Mouse (Mus musculus): ENCODE data around the gene Ppp1r12b. TPM values are rescaled to one million over a fixed set of nuclear protein-coding genes. Genes with fewer than 3 reads are reported as not detected.

Ppp1r12b gene
- polyA plus RNA-seq, 1 experiment from 2014 or later: 15.2 TPM

DNA sequence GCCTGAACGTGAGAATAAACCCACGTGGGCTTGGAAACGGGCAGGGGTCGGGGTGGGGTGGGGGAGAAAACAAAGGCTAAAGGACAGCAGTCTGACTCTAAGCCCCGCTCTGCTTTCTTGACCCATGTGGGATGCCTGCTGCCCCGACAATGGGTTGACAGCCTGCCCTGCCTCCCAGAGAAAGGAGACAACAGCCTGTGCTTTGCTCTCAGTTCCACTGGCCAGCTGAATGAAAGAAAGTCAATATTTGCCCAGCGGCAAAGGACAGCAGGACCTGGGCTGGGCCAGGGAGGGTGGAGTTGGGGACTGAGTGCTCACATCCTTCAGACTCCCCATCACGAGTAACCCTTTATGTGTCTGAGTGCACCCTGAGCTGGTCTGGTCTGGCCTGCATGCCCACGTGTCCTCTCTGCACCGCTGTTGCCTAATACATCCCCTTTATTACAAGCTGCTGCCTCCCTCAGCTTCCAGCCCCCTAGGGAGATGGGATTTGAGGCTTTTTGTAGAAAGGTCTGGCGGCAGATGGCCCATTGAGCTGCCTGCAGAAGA is 242.2 kb downstream of the Ppp1r12b start:
- Histone ChIP-seq H3K4me3 (no peak overlapping the region), H3K4me1 (peaks cover 16% of the 10 kb centered on the region), H3K9me3 (no peaks in the 10 kb centered on the region), H3K27me3 (ENCODE audit: insufficient read depth, poor library complexity, severe bottlenecking) (peaks cover 78% of the 10 kb centered on the region), H3K27ac (0 out of 2 replicates have a peak overlapping the region, but pooled peaks have one; percentile 12), H3K36me3 (no peaks in the 10 kb centered on the region)
- 31% methylated on average over 11 of the region's 11 CpGs for WGBS
- no peak for DNase-seq (ENCODE audit: low spot score)

DNA sequence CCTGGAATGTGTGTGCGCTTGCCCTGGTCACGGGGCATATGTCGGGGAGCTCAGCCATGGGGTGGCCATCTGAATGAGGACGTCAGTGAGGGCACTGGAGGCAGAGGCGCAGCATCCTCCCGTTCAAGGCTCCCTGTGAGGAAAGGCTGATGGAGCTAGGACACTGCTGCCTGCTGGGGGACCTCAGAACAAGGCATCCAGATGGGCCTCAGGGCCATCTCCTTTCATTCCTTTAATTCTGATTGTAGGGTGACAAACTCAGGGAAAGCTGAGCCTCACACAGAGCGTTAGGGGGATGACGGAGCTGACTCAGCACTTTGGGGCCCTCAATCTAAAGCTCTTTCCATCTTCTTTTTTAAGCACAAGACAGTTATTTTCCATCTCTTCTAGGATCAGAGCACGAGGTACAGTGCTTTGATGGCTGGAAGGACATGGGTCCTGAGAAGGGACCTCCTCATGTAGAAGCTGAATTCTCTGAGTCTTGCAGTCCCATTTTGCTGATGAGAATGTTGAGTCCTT is 242.9 kb downstream of the Ppp1r12b start:
- WGBS: 78% methylated on average over 9 of the region's 9 CpGs
- H3K9me3 ChIP-seq: no peaks in the 10 kb centered on the region
- no peak for DNase-seq (ENCODE audit: low spot score)
- H3K27ac ChIP-seq: no peak overlapping the region
- peaks cover 21% of the 10 kb centered on the region for H3K4me1 ChIP-seq
- H3K36me3 ChIP-seq: no peaks in the 10 kb centered on the region
- no peak overlapping the region for H3K4me3 ChIP-seq
- H3K27me3 ChIP-seq (ENCODE audit: insufficient read depth, poor library complexity, severe bottlenecking): peaks cover 78% of the 10 kb centered on the region

DNA sequence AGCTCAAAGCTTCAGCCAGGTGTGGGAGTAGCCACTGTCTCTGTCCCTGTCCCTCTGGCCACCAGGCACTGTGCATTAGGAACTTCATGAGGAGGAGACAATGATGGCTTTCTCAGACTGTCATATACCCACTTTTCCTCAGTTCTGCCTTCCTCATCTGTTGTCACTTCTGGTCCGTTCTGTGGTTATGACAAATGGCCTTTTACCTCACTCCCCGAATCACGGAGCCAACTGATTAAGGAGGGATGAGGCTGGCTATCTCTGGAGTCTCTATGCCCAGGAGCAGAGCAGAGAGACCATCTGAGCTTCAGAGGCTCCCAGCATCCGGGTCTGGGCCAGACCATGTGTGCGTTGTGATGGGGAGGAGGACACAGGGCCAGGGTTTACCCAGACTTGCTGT is 244.1 kb downstream of the Ppp1r12b start:
- Histone ChIP-seq H3K36me3 (no peaks in the 10 kb centered on the region), H3K27ac (no peak overlapping the region), H3K4me3 (no peak overlapping the region), H3K27me3 (ENCODE audit: insufficient read depth, poor library complexity, severe bottlenecking) (peaks cover 89% of the 10 kb centered on the region), H3K9me3 (no peaks in the 10 kb centered on the region), H3K4me1 (peaks cover 21% of the 10 kb centered on the region)
- WGBS: 74% methylated on average over 5 of the region's 5 CpGs
- no peak for DNase-seq (ENCODE audit: low spot score)

DNA sequence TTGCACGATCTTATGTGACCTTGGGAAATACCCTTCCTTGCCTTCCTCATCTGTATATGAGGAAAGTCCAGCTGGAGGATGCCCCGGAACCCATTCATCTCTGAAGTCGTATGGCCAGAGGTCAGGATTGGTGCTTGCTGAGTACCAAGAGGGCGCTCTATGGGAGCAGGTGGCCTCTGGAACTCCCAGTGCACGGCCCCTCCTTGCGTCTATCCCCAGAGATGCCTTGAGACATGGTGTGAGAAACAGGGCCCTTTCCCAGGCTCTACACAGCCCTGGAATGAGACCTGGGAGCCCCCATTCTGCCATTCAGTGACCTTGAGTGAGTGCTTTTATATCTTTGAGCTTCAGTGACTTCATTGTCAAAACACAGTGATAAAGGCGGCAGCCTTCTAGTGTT is 244.7 kb downstream of the Ppp1r12b start:
- H3K4me1 ChIP-seq: peaks cover 21% of the 10 kb centered on the region
- DNase-seq (ENCODE audit: low spot score): no peak
- 60% methylated on average over 7 of the region's 7 CpGs for WGBS
- no peaks in the 10 kb centered on the region for H3K9me3 ChIP-seq
- H3K36me3 ChIP-seq: no peaks in the 10 kb centered on the region
- H3K27me3 ChIP-seq (ENCODE audit: insufficient read depth, poor library complexity, severe bottlenecking): peaks cover 95% of the 10 kb centered on the region
- H3K4me3 ChIP-seq: no peak overlapping the region
- H3K27ac ChIP-seq: no peak overlapping the region

DNA sequence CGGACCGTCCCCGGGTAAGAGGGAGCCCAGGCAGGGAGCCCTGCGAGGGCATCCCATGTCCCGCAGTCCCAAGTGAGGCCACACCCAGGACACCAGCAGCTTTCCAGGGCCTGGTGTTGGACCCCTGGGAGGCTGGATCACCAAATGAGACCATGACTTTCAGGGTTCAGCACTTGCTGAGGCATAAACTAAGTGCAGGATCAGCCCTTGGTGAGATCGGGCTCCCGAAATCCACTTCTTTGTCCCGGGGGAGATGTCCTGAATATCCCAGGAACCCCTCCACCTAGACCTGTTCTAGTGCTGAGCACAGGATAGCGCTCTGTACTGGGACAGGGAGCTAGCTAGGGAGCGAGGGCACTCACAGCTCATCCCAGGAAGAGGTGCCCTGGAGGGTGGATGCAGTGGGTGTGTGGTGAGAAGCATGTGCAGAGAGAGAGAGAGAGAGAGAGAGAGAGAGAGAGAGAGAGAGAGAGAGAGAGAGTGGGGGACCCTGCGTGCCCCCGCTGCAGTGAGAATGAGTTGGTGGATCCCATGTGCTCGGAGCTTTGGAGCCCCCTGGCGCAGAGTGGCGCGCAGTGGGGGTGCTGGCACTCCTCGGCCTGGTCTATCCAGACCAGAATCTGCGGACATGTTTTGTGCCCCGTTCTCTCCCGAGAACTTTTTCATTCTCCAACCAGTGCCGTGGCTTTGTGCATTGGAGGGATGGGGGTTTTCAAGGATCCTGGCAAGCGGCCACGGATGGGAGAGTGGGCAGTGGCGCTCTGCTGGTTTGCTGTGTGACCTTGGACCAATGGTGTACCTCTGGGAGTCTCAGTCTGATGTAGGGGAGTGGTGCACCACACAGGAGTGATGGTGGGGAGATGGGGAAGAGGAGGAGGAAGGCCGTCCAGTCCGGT is 246.1 kb downstream of the Ppp1r12b start:
- Histone ChIP-seq H3K4me1 (peaks cover 27% of the 10 kb centered on the region), H3K9me3 (no peaks in the 10 kb centered on the region), H3K4me3 (peak overlapping the region; percentile 65), H3K27ac (peak overlapping the region; percentile 54), H3K27me3 (ENCODE audit: insufficient read depth, poor library complexity, severe bottlenecking) (peaks cover 100% of the 10 kb centered on the region), H3K36me3 (no peaks in the 10 kb centered on the region)
- no peak for DNase-seq (ENCODE audit: low spot score)
- 13% methylated on average over 26 of the region's 26 CpGs for WGBS

DNA sequence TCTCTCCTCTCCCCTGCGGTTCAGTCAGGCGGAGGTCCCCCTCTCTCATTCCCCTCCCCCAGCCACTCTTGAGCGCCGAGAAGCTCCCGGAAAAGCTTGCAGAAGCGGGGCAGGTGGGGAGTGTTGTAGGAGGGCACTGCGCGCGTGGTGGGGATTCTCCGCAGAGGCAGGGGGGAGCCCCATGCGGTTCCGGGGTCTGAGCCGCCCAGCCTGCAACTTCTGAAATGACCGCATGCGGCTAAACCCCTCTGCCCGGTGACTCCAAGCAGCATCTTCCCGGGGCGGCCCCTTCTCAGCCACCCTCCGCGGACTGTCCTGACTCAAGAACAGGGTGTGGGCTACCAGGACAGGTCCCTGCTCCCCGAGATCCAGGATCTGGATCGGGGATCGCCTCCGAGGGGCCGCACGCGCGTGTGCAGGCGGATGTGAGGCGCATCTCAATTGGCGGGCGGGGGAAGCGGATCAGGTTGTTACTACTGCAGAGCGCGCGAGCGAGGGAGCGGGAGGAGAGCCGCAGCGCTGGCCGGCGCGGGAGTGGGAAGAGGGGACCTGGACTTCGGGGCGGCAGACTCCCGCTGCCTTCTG is 246.8 kb downstream of the Ppp1r12b start:
- Histone ChIP-seq H3K36me3 (no peaks in the 10 kb centered on the region), H3K4me1 (peaks cover 28% of the 10 kb centered on the region), H3K4me3 (peak overlapping the region; percentile 65), H3K27me3 (ENCODE audit: insufficient read depth, poor library complexity, severe bottlenecking) (peaks cover 100% of the 10 kb centered on the region), H3K9me3 (no peaks in the 10 kb centered on the region), H3K27ac (peak overlapping the region; percentile 54)
- DNase-seq (ENCODE audit: low spot score): no peak
- under 1% methylated on average over 46 of the region's 46 CpGs for WGBS

DNA sequence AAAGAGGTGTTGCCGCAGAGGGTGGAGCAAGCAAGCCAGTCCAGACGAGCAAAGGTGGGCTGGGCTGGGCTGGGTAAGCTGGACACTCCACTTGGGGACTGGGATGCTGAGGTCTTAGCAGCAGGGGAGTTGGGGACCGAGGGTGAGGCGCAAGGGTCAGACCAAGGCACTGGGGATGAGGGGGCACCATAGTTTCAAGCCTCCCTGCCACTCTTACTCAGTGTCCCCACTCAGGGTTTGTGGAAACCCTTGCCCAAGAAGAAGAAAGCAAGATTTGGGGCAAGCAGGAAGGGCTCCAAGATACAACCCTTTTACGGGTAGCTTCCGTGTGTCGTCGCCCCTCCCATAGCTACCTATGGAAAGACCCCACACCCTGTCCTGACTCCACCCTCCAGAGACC is 247.5 kb downstream of the Ppp1r12b start:
- Histone ChIP-seq H3K27ac (no peak overlapping the region), H3K9me3 (no peaks in the 10 kb centered on the region)

DNA sequence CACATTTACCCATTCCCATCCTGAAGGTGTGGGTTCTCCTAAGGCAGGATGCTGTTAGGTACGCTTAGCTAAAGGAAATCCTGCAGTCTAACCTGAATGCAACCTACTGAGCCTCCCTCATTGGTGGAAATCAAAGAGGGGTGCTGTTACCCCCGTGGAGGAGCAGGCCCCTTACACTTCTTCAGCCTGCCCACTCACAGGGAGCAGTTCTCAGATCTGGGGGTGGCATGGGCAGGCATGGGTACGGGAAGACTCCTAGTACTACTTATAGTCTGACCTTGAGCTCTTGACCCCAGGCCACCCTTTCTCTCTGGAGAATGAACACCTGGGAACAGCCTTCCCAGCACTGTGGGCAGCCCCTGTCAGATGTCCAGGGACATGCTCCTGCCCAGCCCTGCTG is 248.2 kb downstream of the Ppp1r12b start:
- Histone ChIP-seq H3K27me3 (ENCODE audit: insufficient read depth, poor library complexity, severe bottlenecking) (peaks cover 91% of the 10 kb centered on the region), H3K27ac (no peak overlapping the region), H3K36me3 (no peaks in the 10 kb centered on the region), H3K9me3 (no peaks in the 10 kb centered on the region), H3K4me3 (no peak overlapping the region), H3K4me1 (peaks cover 40% of the 10 kb centered on the region)
- no peak for DNase-seq (ENCODE audit: low spot score)
- WGBS: 66% methylated on average over 3 of the region's 3 CpGs

More for the DNA sequence above, 247.5 kb downstream of the Ppp1r12b start:
- Histone ChIP-seq H3K4me1 (peaks cover 33% of the 10 kb centered on the region), H3K27me3 (ENCODE audit: insufficient read depth, poor library complexity, severe bottlenecking) (peaks cover 98% of the 10 kb centered on the region), H3K4me3 (peak overlapping the region; percentile 65), H3K36me3 (no peaks in the 10 kb centered on the region)
- WGBS: 14% methylated on average over 8 of the region's 8 CpGs
- DNase-seq (ENCODE audit: low spot score): no peak

DNA sequence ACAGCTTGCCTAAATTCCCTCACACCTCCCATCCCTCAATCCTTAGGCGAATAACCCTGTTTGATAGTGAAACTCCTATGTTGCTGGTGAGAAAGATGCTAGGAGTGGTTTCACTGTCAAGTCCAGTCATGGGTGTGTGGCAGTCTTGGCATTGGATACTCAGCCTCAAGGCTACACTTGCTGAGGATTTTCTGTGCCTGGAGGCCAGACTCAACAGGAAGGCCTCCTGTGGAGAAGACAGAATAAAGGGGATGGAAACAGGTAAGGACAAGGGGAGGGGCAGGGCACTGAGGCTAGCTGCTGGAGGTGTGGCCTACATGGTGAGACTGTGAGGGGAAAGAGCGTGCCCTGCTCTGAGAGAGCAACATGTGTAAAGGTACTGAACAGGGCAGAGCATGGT is 249.2 kb downstream of the Ppp1r12b start:
- WGBS: 52% methylated on average over 2 of the region's 2 CpGs
- Histone ChIP-seq H3K9me3 (no peaks in the 10 kb centered on the region), H3K4me1 (peaks cover 42% of the 10 kb centered on the region), H3K4me3 (no peak overlapping the region), H3K27ac (no peak overlapping the region), H3K27me3 (ENCODE audit: insufficient read depth, poor library complexity, severe bottlenecking) (peaks cover 82% of the 10 kb centered on the region), H3K36me3 (no peaks in the 10 kb centered on the region)
- DNase-seq (ENCODE audit: low spot score): no peak

Small RNA genes within 50 kb of the gene (microRNA-seq; reads per million reads assigned to microRNA genes)
- not detected for gene Gm22232

Other genes starting within 250 kb of the Ppp1r12b start
- gene Ube2t, start 6.6 kb upstream of the Ppp1r12b start, polyA plus RNA-seq (2016; fragmentation: Nextera tagmentation; extraction: Ambion mirVana): 49.3 and 51.9 TPM in 2 replicates
- 0.49 and 0.64 TPM in 2 replicates for gene Lgr6, start 149.3 kb upstream of the Ppp1r12b start, polyA plus RNA-seq (2016; fragmentation: Nextera tagmentation; extraction: Ambion mirVana)
- gene Ptpn7, start 176.8 kb upstream of the Ppp1r12b start, polyA plus RNA-seq (2016; fragmentation: Nextera tagmentation; extraction: Ambion mirVana): 1.5 and 5.0 TPM in 2 replicates
- 28.0 and 36.5 TPM in 2 replicates for gene Arl8a, start 190.9 kb upstream of the Ppp1r12b start, polyA plus RNA-seq (2016; fragmentation: Nextera tagmentation; extraction: Ambion mirVana)
- gene Gpr37l1, start 211.7 kb upstream of the Ppp1r12b start, polyA plus RNA-seq (2016; fragmentation: Nextera tagmentation; extraction: Ambion mirVana): not detected in 2 replicates

Measured in heart, embryonic 10.5 days (tissue).